Comparison of ENCODE assay signal across 8 mouse cellular contexts in genomic region chr2:173089437-173089836, GRCm38 (mm10). TPM values are rescaled to one million over a fixed set of nuclear protein-coding genes. Genes with fewer than 3 reads are reported as not detected.
DNase-seq lines count a peak whose midpoint lies in the region; ATAC-seq and TF ChIP-seq lines count a peak whose summit lies in the region.

No protein-coding gene starts in this region.

- H3K36me3 ChIP-seq in embryonic facial prominence, embryonic 13.5 days, result no peaks in the 10 kb centered on the region
- H3K36me3 ChIP-seq in heart, adult 2 months (ENCODE audit: control insufficient read depth, insufficient read depth, low read length), result no peaks in the 10 kb centered on the region
- H3K36me3 ChIP-seq in limb, embryonic 14.5 days (ENCODE audit: control insufficient read depth, insufficient read depth, low read length), result no peaks in the 10 kb centered on the region
- no peaks in the 10 kb centered on the region for H3K36me3 ChIP-seq in splenic B cell, adult 2 months (ENCODE audit: control insufficient read depth, insufficient read depth, low read length, poor library complexity, severe bottlenecking)

- peak; percentile 96 for TF ChIP-seq EP300 in heart, adult 2 months (IDR thresholded peaks at IDR 0.05; ENCODE audit: insufficient read depth, low read depth, low read length)

- H3K4me2 ChIP-seq in embryonic facial prominence, embryonic 13.5 days, result peak overlapping the region; percentile 24
- H3K4me2 ChIP-seq in limb, embryonic 14.5 days (replicated peaks; ENCODE audit: low read depth, low read length, severe bottlenecking), result no peak overlapping the region

- DNase-seq in CD4-positive helper T cell, adult 2 months (ENCODE audit: low read depth, low spot score), result peak; percentile 88
- DNase-seq in adrenal gland, postnatal 36 days, result peak; percentile 84 to 88
- DNase-seq in heart, adult 2 months, result peak; percentile 81 to 86
- peak; percentile 91 for DNase-seq in kidney, adult 9 months
- peak; percentile 92 for DNase-seq in limb, embryonic 14.5 days (ENCODE audit: low spot score)
- peak; percentile 95 for DNase-seq in naive thymus-derived CD4-positive, alpha-beta T cell, adult 2 months (ENCODE audit: low read depth)
- peak; percentile 93 for DNase-seq in splenic B cell, adult 2 months (ENCODE audit: low read depth, low spot score)

- no peak overlapping the region for H3K4me3 ChIP-seq in embryonic facial prominence, embryonic 13.5 days
- H3K4me3 ChIP-seq in heart, adult 2 months, result no peak overlapping the region
- H3K4me3 ChIP-seq in limb, embryonic 14.5 days (replicated peaks; ENCODE audit: low read length), result no peak overlapping the region

- H3K9ac ChIP-seq in embryonic facial prominence, embryonic 13.5 days, result no peak overlapping the region
- no peak overlapping the region for H3K9ac ChIP-seq in heart, adult 2 months (ENCODE audit: low read depth, low read length)
- H3K9ac ChIP-seq in limb, embryonic 14.5 days (ENCODE audit: low read depth, low read length, severe bottlenecking), result no peak overlapping the region

- H3K27ac ChIP-seq in embryonic facial prominence, embryonic 13.5 days, result no peak overlapping the region
- H3K27ac ChIP-seq in heart, adult 2 months, result no peak overlapping the region
- H3K27ac ChIP-seq in limb, embryonic 14.5 days (replicated peaks; ENCODE audit: low read depth, low read length), result no peak overlapping the region

- intact Hi-C loops in heart, adult 2 months (cut with DNase I), result loop anchor here (1.0 to 10.0 kb wide), 3 partner anchors 90 to 615 kb away; partner anchors contain the start of gene Fam209

- WGBS in embryonic facial prominence, embryonic 13.5 days, result 15% methylated on average over 6 of the region's 6 CpGs
- WGBS in heart, adult 2 months, result 11% methylated on average over 6 of the region's 6 CpGs
- 12% methylated on average over 6 of the region's 6 CpGs for WGBS in limb, embryonic 14.5 days

- no peaks in the 10 kb centered on the region for H3K4me1 ChIP-seq in embryonic facial prominence, embryonic 13.5 days
- H3K4me1 ChIP-seq in heart, adult 2 months (ENCODE audit: control insufficient read depth, insufficient read depth, low read length), result no peaks in the 10 kb centered on the region; the same call in 1 of the 2 replicates
- H3K4me1 ChIP-seq in limb, embryonic 14.5 days (ENCODE audit: control insufficient read depth, insufficient read depth, low read length), result no peaks in the 10 kb centered on the region

- peak; percentile 97 for TF ChIP-seq CTCF in heart, adult 2 months (IDR thresholded peaks at IDR 0.05)

- H3K27me3 ChIP-seq in embryonic facial prominence, embryonic 13.5 days, result no peaks in the 10 kb centered on the region
- no peaks in the 10 kb centered on the region for H3K27me3 ChIP-seq in heart, adult 2 months (ENCODE audit: control insufficient read depth, insufficient read depth, low read length)
- no peaks in the 10 kb centered on the region for H3K27me3 ChIP-seq in limb, embryonic 14.5 days (ENCODE audit: control insufficient read depth, insufficient read depth, low read length)
- no peaks in the 10 kb centered on the region for H3K27me3 ChIP-seq in splenic B cell, adult 2 months (ENCODE audit: control insufficient read depth, insufficient read depth, low read length, poor library complexity, severe bottlenecking)

- 0 out of 2 replicates have a peak, but pooled peaks have one; percentile 12 for TF ChIP-seq POLR2A in heart, adult 2 months (IDR thresholded peaks at IDR 0.05; ENCODE audit: insufficient read depth, low read depth, low read length)
- no peak for TF ChIP-seq POLR2A in limb, embryonic 14.5 days (IDR thresholded peaks at IDR 0.05; ENCODE audit: borderline replicate concordance, extremely low read depth, insufficient read depth, insufficient read length)

- no peak for ATAC-seq in embryonic facial prominence, embryonic 13.5 days (ENCODE audit: insufficient number of reproducible peaks, insufficient read depth, low FRiP score, low TSS enrichment, low read depth)
- peak; percentile 69; the same call in 1 of the 2 replicates for ATAC-seq in limb, embryonic 14.5 days (ENCODE audit: low FRiP score, low read depth)

- no peaks in the 10 kb centered on the region for H3K9me3 ChIP-seq in embryonic facial prominence, embryonic 13.5 days
- no peaks in the 10 kb centered on the region for H3K9me3 ChIP-seq in limb, embryonic 14.5 days (ENCODE audit: control insufficient read depth, low read length)

- H3K79me2 ChIP-seq in heart, adult 2 months (replicated peaks; ENCODE audit: control insufficient read depth, insufficient read depth, low read length), result no peaks in the 10 kb centered on the region

RNA-seq across cellular contexts. Expression of gene Ctcfl, which starts 29.9 kb away (rescaled TPM):
- under 1 TPM; 0.10 TPM for total RNA-seq in adrenal gland, postnatal 36 days (2021)
- 0.14 TPM in 1 of 2 replicates, not detected in the other for polyA plus RNA-seq in embryonic facial prominence, embryonic 13.5 days (2015; fragmentation: Nextera tagmentation; extraction: Ambion mirVana)
- under 1 TPM; 0.08 to 0.11 TPM for total RNA-seq in heart, adult 2 months (2021)
- 0.06 TPM in 1 of 2 replicates, not detected in the other for polyA plus RNA-seq in heart, adult 2 months (2012; rRNA removed)
- polyA plus RNA-seq in limb, embryonic 14.5 days (2012; rRNA removed), result 0.04 TPM in 1 of 2 replicates, not detected in the other
- polyA plus RNA-seq in limb, embryonic 14.5 days (2014; fragmentation: Nextera tagmentation; extraction: Ambion mirVana), result not detected in 2 replicates
